In genomic region chr2:126599005-126599404, GRCm38 (mm10) we compare ENCODE assay signal across 7 mouse cellular contexts.
DNase-seq lines count a peak whose midpoint lies in the region.

No protein-coding gene starts in this region.

- DNase-seq in kidney, postnatal 10 days: peak; percentile 34
- no peak for DNase-seq in kidney, adult 8-10 months
- DNase-seq in T-cell, adult 2 months (ENCODE audit: low spot score): peak; percentile 37
- peak; percentile 35 for DNase-seq in forelimb bud, embryonic 11.5 days (ENCODE audit: low read depth, low spot score)
- peak; percentile 43 for DNase-seq in retina, embryonic 14.5 days (ENCODE audit: low spot score)
- no peak for DNase-seq in spleen, adult 18-20 months
- DNase-seq in spleen, postnatal 10 days (ENCODE audit: low spot score in 2 of 2): no peak

Comparison
In these comparisons a context has a peak if more than half of its experiments do, and no peak if none do; other contexts are left out.
1. DNase-seq: peak in kidney, postnatal 10 days (single experiment), T-cell, adult 2 months (single experiment), forelimb bud, embryonic 11.5 days (single experiment) and retina, embryonic 14.5 days (single experiment); none in kidney, adult 8-10 months (0 of 2), spleen, adult 18-20 months (0 of 2) and spleen, postnatal 10 days (0 of 2).